Mouse (Mus musculus): ENCODE measurements around the gene Hectd3.

Hectd3 gene

DNA sequence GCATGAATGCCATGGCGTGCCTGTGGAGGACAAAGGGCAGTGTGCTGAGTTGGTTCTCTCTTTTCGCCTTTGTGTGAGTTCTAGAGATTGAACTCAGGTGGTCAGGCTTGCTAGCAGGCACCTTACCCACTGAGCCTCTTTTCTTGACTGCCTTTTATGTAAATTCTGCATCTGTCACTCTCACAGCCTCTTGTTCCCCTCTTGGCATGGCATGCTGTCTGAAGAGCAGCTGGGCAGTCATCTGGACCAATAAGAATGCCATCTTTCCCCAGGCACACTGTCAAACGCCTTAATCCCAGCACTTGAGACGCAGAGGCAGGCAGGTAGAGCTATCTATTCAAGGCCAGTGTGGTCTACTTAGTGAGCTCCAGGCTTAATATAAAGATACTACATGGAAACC, 58.8 kb downstream of the Hectd3 start:
- TF ChIP-seq POU5F1 (IDR thresholded peaks at IDR 0.05; ENCODE audit: borderline replicate concordance, low read length) (no peak), NANOG (IDR thresholded peaks at IDR 0.05; ENCODE audit: borderline replicate concordance, low read length) (no peak), CTCF (conservative IDR thresholded peaks at IDR 0.05; ENCODE audit: low read length) (no peak)
- Histone ChIP-seq H3K36me3 (ENCODE audit: insufficient read depth, low read length) (peaks cover 51% of the 10 kb centered on the region), H3K4me3 (replicated peaks; ENCODE audit: low read length) (no peak overlapping the region), H3K27me3 (ENCODE audit: insufficient read depth, low read length) (no peaks in the 10 kb centered on the region), H3K4me1 (replicated peaks; ENCODE audit: low read depth, low read length) (peaks cover 53% of the 10 kb centered on the region), H3K9me3 (ENCODE audit: low read length) (no peaks in the 10 kb centered on the region)
